Mouse (Mus musculus): Measurements from ENCODE around the gene Ldb3. TPM values are rescaled to one million over a fixed set of nuclear protein-coding genes. Genes with fewer than 3 reads are reported as not detected.
A peak's percentile ranks its signal among the peaks of the same experiment; 100 is the strongest.

Gene Ldb3
- polyA plus RNA-seq, 1 experiment from 2014 or later = 0.02 TPM

GRCm38 (mm10) chr14:34512602-34513001 is 75.9 kb downstream of the Ldb3 start:
- no peaks in the 10 kb centered on the region for H3K9me3 ChIP-seq (replicated peaks)
- no peak overlapping the region for H3K27ac ChIP-seq (replicated peaks)
- no peaks in the 10 kb centered on the region for H3K36me3 ChIP-seq
- peaks cover 18% of the 10 kb centered on the region for H3K4me1 ChIP-seq
- WGBS = 87% methylated on average over 4 of the region's 4 CpGs
- 0 out of 2 replicates have a peak, but pooled peaks cover 3% of the 10 kb centered on the region for H3K27me3 ChIP-seq (ENCODE audit: low read depth, poor library complexity, severe bottlenecking)
- no peak for DNase-seq (ENCODE audit: low spot score)
- no peak overlapping the region for H3K4me3 ChIP-seq

- H3K4me3 ChIP-seq = no peak overlapping the region
- no peak for DNase-seq (ENCODE audit: low spot score)
- H3K9me3 ChIP-seq (replicated peaks) = no peaks in the 10 kb centered on the region
- WGBS = 83% methylated on average over 11 of the region's 11 CpGs
- H3K4me1 ChIP-seq = peaks cover 21% of the 10 kb centered on the region
- no peaks in the 10 kb centered on the region for H3K36me3 ChIP-seq
- 0 out of 2 replicates have a peak, but pooled peaks cover 3% of the 10 kb centered on the region for H3K27me3 ChIP-seq (ENCODE audit: low read depth, poor library complexity, severe bottlenecking)
- H3K27ac ChIP-seq (replicated peaks) = no peak overlapping the region
These were observed 76.6 kb downstream of the Ldb3 start for GRCm38 (mm10) chr14:34511901-34512300.

- peak overlapping the region; percentile 17; the same call in 1 of the 2 replicates for H3K27ac ChIP-seq (replicated peaks)
- H3K9me3 ChIP-seq (replicated peaks) = no peaks in the 10 kb centered on the region
- 62% methylated on average over 7 of the region's 7 CpGs for WGBS
- DNase-seq (ENCODE audit: low spot score) = no peak
- H3K36me3 ChIP-seq = no peaks in the 10 kb centered on the region
- peaks cover 27% of the 10 kb centered on the region for H3K4me1 ChIP-seq
- no peak overlapping the region for H3K4me3 ChIP-seq
- H3K27me3 ChIP-seq (ENCODE audit: low read depth, poor library complexity, severe bottlenecking) = peaks cover 15% of the 10 kb centered on the region
These were observed 79.5 kb downstream of the Ldb3 start for GRCm38 (mm10) chr14:34508842-34509439.

GRCm38 (mm10) chr14:34508187-34508840 is 80.2 kb downstream of the Ldb3 start:
- DNase-seq (ENCODE audit: low spot score) = no peak
- Histone ChIP-seq H3K4me1 (peaks cover 33% of the 10 kb centered on the region), H3K27ac (replicated peaks) (0 out of 2 replicates have a peak overlapping the region, but pooled peaks have one; percentile 17), H3K36me3 (no peaks in the 10 kb centered on the region), H3K27me3 (ENCODE audit: low read depth, poor library complexity, severe bottlenecking) (peaks cover 15% of the 10 kb centered on the region), H3K4me3 (no peak overlapping the region), H3K9me3 (replicated peaks) (no peaks in the 10 kb centered on the region)
- WGBS = 73% methylated on average over 4 of the region's 4 CpGs

GRCm38 (mm10) chr14:34505309-34505708 is 83.2 kb downstream of the Ldb3 start:
- Histone ChIP-seq H3K9me3 (replicated peaks) (no peaks in the 10 kb centered on the region), H3K36me3 (no peaks in the 10 kb centered on the region), H3K4me3 (no peak overlapping the region), H3K27me3 (ENCODE audit: low read depth, poor library complexity, severe bottlenecking) (peaks cover 15% of the 10 kb centered on the region), H3K4me1 (peaks cover 43% of the 10 kb centered on the region), H3K27ac (replicated peaks) (no peak overlapping the region)
- DNase-seq (ENCODE audit: low spot score) = no peak
- whole genome bisulfite sequencing = 75% methylated on average over 7 of the region's 7 CpGs

- Histone ChIP-seq H3K36me3 (no peaks in the 10 kb centered on the region), H3K27me3 (ENCODE audit: low read depth, poor library complexity, severe bottlenecking) (peaks cover 15% of the 10 kb centered on the region), H3K4me1 (peaks cover 52% of the 10 kb centered on the region), H3K27ac (replicated peaks) (no peak overlapping the region), H3K9me3 (replicated peaks) (no peaks in the 10 kb centered on the region), H3K4me3 (no peak overlapping the region)
- DNase-seq (ENCODE audit: low spot score) = no peak
- WGBS = 89% methylated on average over 5 of the region's 5 CpGs
These were observed 84.1 kb downstream of the Ldb3 start for GRCm38 (mm10) chr14:34504377-34504776.

- H3K4me3 ChIP-seq = peak overlapping the region; percentile 89
- DNase-seq (ENCODE audit: low spot score) = no peak
- no peaks in the 10 kb centered on the region for H3K9me3 ChIP-seq (replicated peaks)
- H3K27ac ChIP-seq (replicated peaks) = peak overlapping the region; percentile 99
- H3K27me3 ChIP-seq (ENCODE audit: low read depth, poor library complexity, severe bottlenecking) = peaks cover 15% of the 10 kb centered on the region
- H3K4me1 ChIP-seq = peaks cover 52% of the 10 kb centered on the region
- no peaks in the 10 kb centered on the region for H3K36me3 ChIP-seq
- 52% methylated on average over 6 of the region's 6 CpGs for WGBS
These were observed 84.7 kb downstream of the Ldb3 start for GRCm38 (mm10) chr14:34503759-34504158.

GRCm38 (mm10) chr14:34503325-34503647 is 85.2 kb downstream of the Ldb3 start, which contains the start of gene Bmpr1a:
Gene Bmpr1a (minus strand): TSS chr14:34503341.
- no peak for DNase-seq (ENCODE audit: low spot score)
- H3K9me3 ChIP-seq (replicated peaks) = no peaks in the 10 kb centered on the region
- H3K36me3 ChIP-seq = no peaks in the 10 kb centered on the region
- H3K4me3 ChIP-seq = peak within 1 kb of the TSS; percentile 89
- H3K27ac ChIP-seq (replicated peaks) = peak within 1 kb of the TSS; percentile 99
- H3K4me1 ChIP-seq = peaks cover 49% of the 10 kb centered on the region
- peaks cover 15% of the 10 kb centered on the region for H3K27me3 ChIP-seq (ENCODE audit: low read depth, poor library complexity, severe bottlenecking)
- WGBS = 9% methylated on average over 15 of the region's 15 CpGs

GRCm38 (mm10) chr14:34502475-34503324 is 85.8 kb downstream of the Ldb3 start:
- Histone ChIP-seq H3K27me3 (ENCODE audit: low read depth, poor library complexity, severe bottlenecking) (peaks cover 15% of the 10 kb centered on the region), H3K4me1 (peaks cover 46% of the 10 kb centered on the region), H3K9me3 (replicated peaks) (no peaks in the 10 kb centered on the region), H3K27ac (replicated peaks) (peak overlapping the region; percentile 99), H3K4me3 (peak overlapping the region; percentile 89), H3K36me3 (no peaks in the 10 kb centered on the region)
- under 1% methylated on average over 92 of the region's 115 CpGs for WGBS
- peak; percentile 94 for DNase-seq (ENCODE audit: low spot score)

GRCm38 (mm10) chr14:34501804-34502474 is 86.5 kb downstream of the Ldb3 start:
- Histone ChIP-seq H3K4me3 (peak overlapping the region; percentile 89), H3K4me1 (peaks cover 42% of the 10 kb centered on the region), H3K9me3 (replicated peaks) (no peaks in the 10 kb centered on the region), H3K27me3 (ENCODE audit: low read depth, poor library complexity, severe bottlenecking) (peaks cover 15% of the 10 kb centered on the region), H3K36me3 (no peaks in the 10 kb centered on the region), H3K27ac (replicated peaks) (peak overlapping the region; percentile 99)
- peak; percentile 71 for DNase-seq (ENCODE audit: low spot score)
- WGBS = 1% methylated on average over 76 of the region's 77 CpGs

GRCm38 (mm10) chr14:34501447-34501803 is 87.1 kb downstream of the Ldb3 start:
- Histone ChIP-seq H3K4me1 (peaks cover 42% of the 10 kb centered on the region), H3K4me3 (peak overlapping the region; percentile 89), H3K36me3 (no peaks in the 10 kb centered on the region), H3K27me3 (ENCODE audit: low read depth, poor library complexity, severe bottlenecking) (peaks cover 12% of the 10 kb centered on the region), H3K9me3 (replicated peaks) (no peaks in the 10 kb centered on the region), H3K27ac (replicated peaks) (peak overlapping the region; percentile 99)
- WGBS = under 1% methylated on average over 16 of the region's 16 CpGs
- DNase-seq (ENCODE audit: low spot score) = no peak

- no peak for DNase-seq (ENCODE audit: low spot score)
- peaks cover 40% of the 10 kb centered on the region for H3K4me1 ChIP-seq
- peak overlapping the region; percentile 89 for H3K4me3 ChIP-seq
- H3K36me3 ChIP-seq = no peaks in the 10 kb centered on the region
- no peaks in the 10 kb centered on the region for H3K9me3 ChIP-seq (replicated peaks)
- H3K27me3 ChIP-seq (ENCODE audit: low read depth, poor library complexity, severe bottlenecking) = peaks cover 3% of the 10 kb centered on the region; the same call in 1 of the 2 replicates
- WGBS = 9% methylated on average over 4 of the region's 4 CpGs
- no peak overlapping the region for H3K27ac ChIP-seq (replicated peaks)
These were observed 88.2 kb downstream of the Ldb3 start for GRCm38 (mm10) chr14:34500309-34500708.
